Mouse (Mus musculus): Measurements from ENCODE around the gene Crip2.

- TF ChIP-seq POLR2A (IDR thresholded peaks at IDR 0.05; ENCODE audit: borderline replicate concordance, low read depth, low read length): no peak
- TF ChIP-seq CTCF (IDR thresholded peaks at IDR 0.05; ENCODE audit: low read depth, low read length): no peak
Measured at GRCm38 (mm10) chr12:113134502-113134901, 5.5 kb upstream of the Crip2 start.

Measured in bone marrow macrophage, adult 2 months (primary cell).